Mouse (Mus musculus) forebrain, embryonic 14.5 days (tissue): Measurements from ENCODE around the gene Gk5. TPM values are rescaled to one million over a fixed set of nuclear protein-coding genes. Genes with fewer than 3 reads are reported as not detected.

Source experiments
- ATAC-seq: fragments of 200-750 bp; cut with Nextera tagmentation; 2 replicates; pipeline ENCODE4 v1.8.0; 2017; ENCODE audit warnings: mild to moderate bottlenecking, moderate library complexity
- DNase-seq: peaks from one replicate; pipeline ENCODE4 v3.0.0-alpha.2; 2015; ENCODE audit warnings: low spot score
- H3K27ac ChIP-seq: fragments of 300-500 bp; sonication (generic); 2 replicates; pipeline ENCODE4 v1.5.1; 2014; ENCODE audit warnings: low read depth, mild to moderate bottlenecking, control low read depth, low read length, moderate library complexity
- H3K27me3 ChIP-seq: fragments of 300-500 bp; sonication (generic); replicated peaks from 2 replicates; pipeline ENCODE4 v1.6.1; 2014; ENCODE audit warnings: low read length, control low read depth, mixed read lengths; ENCODE audit not compliant: control insufficient read depth, insufficient read depth
- H3K36me3 ChIP-seq: fragments of 300-500 bp; sonication (generic); 2 replicates; pipeline ENCODE4 v1.6.1; 2014; ENCODE audit warnings: low read length, control low read depth; ENCODE audit not compliant: control insufficient read depth, insufficient read depth
- H3K4me1 ChIP-seq: fragments of 300-500 bp; sonication (generic); 2 replicates; pipeline ENCODE4 v1.6.1; 2014; ENCODE audit warnings: antibody characterized with exemption, low read length, control low read depth; ENCODE audit not compliant: control insufficient read depth, insufficient read depth
- H3K4me2 ChIP-seq: fragments of 300-500 bp; sonication (generic); 2 replicates; pipeline ENCODE4 v1.6.1; 2014; ENCODE audit warnings: mild to moderate bottlenecking, control low read depth, low read length
- H3K4me3 ChIP-seq: fragments of 300-500 bp; sonication (generic); 2 replicates; pipeline ENCODE4 v1.5.1; 2014; ENCODE audit warnings: low read depth, low read length, control low read depth
- H3K9ac ChIP-seq: fragments of 300-500 bp; sonication (generic); 2 replicates; pipeline ENCODE4 v1.6.1; 2014; ENCODE audit warnings: mild to moderate bottlenecking, low read length, control low read depth, moderate library complexity
- H3K9me3 ChIP-seq: fragments of 300-500 bp; sonication (generic); replicated peaks from 2 replicates; pipeline ENCODE4 v1.6.1; 2016; ENCODE audit warnings: low read length, control low read depth, mixed read lengths; ENCODE audit not compliant: control insufficient read depth
- WGBS: fragments of 180-500 bp; shearing (Covaris S2); extraction: QIAGEN DNeasy Blood & Tissue Kit; methylation state at CpG from one replicate; pipeline ENCODE4 v1.1.7; 2014; 5-methylcytosine and 5-hydroxymethylcytosine counted together
- polyA plus RNA-seq: library from polyadenylated mRNA; unstranded; fragments of >200 nt; fragmentation: Nextera tagmentation; extraction: Ambion mirVana; gene quantifications from 2 replicates; pipeline ENCODE4 v1.2.1, GENCODE M21; 2014

Gene Gk5
- polyA plus RNA-seq, 1 experiment from 2014 or later = 2.0 TPM

GRCm38 (mm10) chr9:96220419-96220818, 101.3 kb downstream of the Gk5 start:
- Histone ChIP-seq H3K4me1 (no peaks in the 10 kb centered on the region), H3K4me3 (no peak overlapping the region), H3K27me3 (no peaks in the 10 kb centered on the region), H3K9me3 (no peaks in the 10 kb centered on the region), H3K9ac (peak overlapping the region; percentile 32; the same call in 1 of the 2 replicates), H3K36me3 (no peaks in the 10 kb centered on the region), H3K27ac (0 out of 2 replicates have a peak overlapping the region, but pooled peaks have one; percentile 5), H3K4me2 (no peak overlapping the region)
- DNase-seq = peak; percentile 61
- ATAC-seq = peak; percentile 62; the same call in 1 of the 2 replicates

- H3K4me1 ChIP-seq = no peaks in the 10 kb centered on the region
- no peak overlapping the region for H3K9ac ChIP-seq
- no peak overlapping the region for H3K27ac ChIP-seq
- H3K27me3 ChIP-seq = no peaks in the 10 kb centered on the region
- DNase-seq (no peak), ATAC-seq (no peak)
- H3K36me3 ChIP-seq = no peaks in the 10 kb centered on the region
- no peak overlapping the region for H3K4me3 ChIP-seq
- H3K4me2 ChIP-seq = no peak overlapping the region
- H3K9me3 ChIP-seq = no peaks in the 10 kb centered on the region
- 87% methylated on average over 2 of the region's 2 CpGs for WGBS
Measured at GRCm38 (mm10) chr9:96223302-96223701, 104.1 kb downstream of the Gk5 start.

- no peak for ATAC-seq
- no peak overlapping the region for H3K27ac ChIP-seq
- no peak overlapping the region for H3K4me3 ChIP-seq
- no peaks in the 10 kb centered on the region for H3K9me3 ChIP-seq
- H3K9ac ChIP-seq = no peak overlapping the region
- H3K4me1 ChIP-seq = no peaks in the 10 kb centered on the region
- DNase-seq = no peak
- no peaks in the 10 kb centered on the region for H3K36me3 ChIP-seq
- no peaks in the 10 kb centered on the region for H3K27me3 ChIP-seq
- no peak overlapping the region for H3K4me2 ChIP-seq
Measured at GRCm38 (mm10) chr9:96228285-96228684, 109.1 kb downstream of the Gk5 start.

GRCm38 (mm10) chr9:96230271-96230670, 111.1 kb downstream of the Gk5 start:
- 47% methylated on average over 2 of the region's 2 CpGs for WGBS

More at GRCm38 (mm10) chr9:96230271-96230670, 111.1 kb downstream of the Gk5 start:
- no peak overlapping the region for H3K4me3 ChIP-seq
- no peaks in the 10 kb centered on the region for H3K27me3 ChIP-seq
- no peaks in the 10 kb centered on the region for H3K9me3 ChIP-seq
- H3K27ac ChIP-seq = no peak overlapping the region
- ATAC-seq = no peak
- H3K4me1 ChIP-seq = no peaks in the 10 kb centered on the region
- H3K36me3 ChIP-seq = no peaks in the 10 kb centered on the region
- no peak for DNase-seq
- no peak overlapping the region for H3K9ac ChIP-seq
- H3K4me2 ChIP-seq = no peak overlapping the region

Other genes with a start within 250 kb of the Gk5 start
- gene Xrn1, start 164.6 kb upstream of the Gk5 start, polyA plus RNA-seq = 11.1 and 20.2 TPM in 2 replicates
- gene Tfdp2, start 76.9 kb downstream of the Gk5 start, polyA plus RNA-seq = 35.2 and 37.8 TPM in 2 replicates
- 143 and 163 TPM in 2 replicates for gene Atp1b3, start 245.1 kb downstream of the Gk5 start, polyA plus RNA-seq